Mouse (Mus musculus) hindbrain, embryonic 14.5 days (tissue): ENCODE results near the gene Nrgn. TPM values are rescaled to one million over a fixed set of nuclear protein-coding genes. Genes with fewer than 3 reads are reported as not detected.
A peak's percentile ranks its signal among the peaks of the same experiment; 100 is the strongest.

Experiments used
- ATAC-seq: fragments of 200-750 bp; cut with Nextera tagmentation; 2 replicates; pipeline ENCODE4 v1.8.0; 2017; ENCODE audit warnings: moderate number of reproducible peaks, mild to moderate bottlenecking, moderate TSS enrichment, moderate library complexity; ENCODE audit not compliant: low FRiP score
- DNase-seq: peaks from one replicate; pipeline ENCODE4 v3.0.0-alpha.2; 2015; ENCODE audit warnings: low spot score
- H3K27ac ChIP-seq: fragments of 300-500 bp; sonication (generic); 2 replicates; pipeline ENCODE4 v1.5.1; 2014; ENCODE audit warnings: mild to moderate bottlenecking, moderate library complexity
- H3K27me3 ChIP-seq: fragments of 300-500 bp; sonication (generic); 2 replicates; pipeline ENCODE4 v1.6.1; 2014; ENCODE audit warnings: mild to moderate bottlenecking, low read length, mixed read lengths; ENCODE audit not compliant: control insufficient read depth, insufficient read depth
- H3K36me3 ChIP-seq: fragments of 300-500 bp; sonication (generic); replicated peaks from 2 replicates; pipeline ENCODE4 v1.6.1; 2014; ENCODE audit not compliant: control insufficient read depth, insufficient read depth
- H3K4me1 ChIP-seq: fragments of 300-500 bp; sonication (generic); replicated peaks from 2 replicates; pipeline ENCODE4 v1.6.1; 2014; ENCODE audit warnings: antibody characterized with exemption, low read length, mixed read lengths; ENCODE audit not compliant: control insufficient read depth, insufficient read depth
- H3K4me2 ChIP-seq: fragments of 300-500 bp; sonication (generic); replicated peaks from 2 replicates; pipeline ENCODE4 v1.6.1; 2014; ENCODE audit warnings: mild to moderate bottlenecking, moderate library complexity
- H3K4me3 ChIP-seq: fragments of 300-500 bp; sonication (generic); replicated peaks from 2 replicates; pipeline ENCODE4 v1.5.1; 2014; ENCODE audit warnings: mild to moderate bottlenecking, low read length
- H3K9ac ChIP-seq: fragments of 300-500 bp; sonication (generic); 2 replicates; pipeline ENCODE4 v1.6.1; 2014
- H3K9me3 ChIP-seq: fragments of 300-500 bp; sonication (generic); 2 replicates; pipeline ENCODE4 v1.6.1; 2016; ENCODE audit warnings: low read length; ENCODE audit not compliant: control insufficient read depth
- WGBS: fragments of 180-500 bp; shearing (Covaris S2); extraction: QIAGEN DNeasy Blood & Tissue Kit; methylation state at CpG from one replicate; pipeline ENCODE4 v1.1.7; 2014; 5-methylcytosine and 5-hydroxymethylcytosine counted together
- polyA plus RNA-seq: library from polyadenylated mRNA; unstranded; fragments of >200 nt; fragmentation: Nextera tagmentation; extraction: Ambion mirVana; gene quantifications from 2 replicates; pipeline ENCODE4 v1.2.1, GENCODE M21; 2014

Nrgn gene
- polyA plus RNA-seq, 1 experiment from 2014 or later, result 3.4 TPM

- no peak for ATAC-seq
Measured at GRCm38 (mm10) chr9:37560617-37561016, 7.9 kb upstream of the Nrgn start.

GRCm38 (mm10) chr9:37556366-37556765 lies 3.7 kb upstream of the Nrgn start:
- Histone ChIP-seq H3K27me3 (peaks cover 28% of the 10 kb centered on the region), H3K9me3 (no peaks in the 10 kb centered on the region), H3K36me3 (no peaks in the 10 kb centered on the region), H3K4me3 (no peak overlapping the region), H3K27ac (no peak overlapping the region), H3K4me2 (no peak overlapping the region), H3K9ac (no peak overlapping the region), H3K4me1 (0 out of 2 replicates have a peak, but pooled peaks cover 5% of the 10 kb centered on the region)
- ATAC-seq, result no peak
- no peak for DNase-seq
- 84% methylated on average over 3 of the region's 3 CpGs for WGBS

More at GRCm38 (mm10) chr9:37560617-37561016, 7.9 kb upstream of the Nrgn start:
- H3K4me3 ChIP-seq, result no peak overlapping the region
- no peak overlapping the region for H3K4me2 ChIP-seq
- H3K27ac ChIP-seq, result no peak overlapping the region
- no peaks in the 10 kb centered on the region for H3K4me1 ChIP-seq
- 82% methylated on average over 2 of the region's 2 CpGs for WGBS
- H3K9me3 ChIP-seq, result no peaks in the 10 kb centered on the region
- H3K9ac ChIP-seq, result no peak overlapping the region
- no peaks in the 10 kb centered on the region for H3K36me3 ChIP-seq
- H3K27me3 ChIP-seq, result no peaks in the 10 kb centered on the region
- no peak for DNase-seq

- Histone ChIP-seq H3K4me3 (no peak within 1 kb of the TSS), H3K9ac (no peak within 1 kb of the TSS), H3K4me2 (no peak within 1 kb of the TSS), H3K27ac (no peak within 1 kb of the TSS), H3K4me1 (0 out of 2 replicates have a peak, but pooled peaks cover 5% of the 10 kb centered on the region), H3K9me3 (no peaks in the 10 kb centered on the region), H3K36me3 (no peaks in the 10 kb centered on the region), H3K27me3 (peaks cover 41% of the 10 kb centered on the region)
- ATAC-seq (no peak), DNase-seq (no peak)
- WGBS, result 28% methylated on average over 7 of the region's 7 CpGs
Measured at GRCm38 (mm10) chr9:37554838-37555748, 2.4 kb upstream of the Nrgn start, which contains the start of gene Siae. Siae (plus strand) TSS chr9:37555698.

GRCm38 (mm10) chr9:37554279-37554678 lies 1.6 kb upstream of the Nrgn start:
- no peak overlapping the region for H3K9ac ChIP-seq
- ATAC-seq (no peak), DNase-seq (no peak)
- H3K4me2 ChIP-seq, result no peak overlapping the region
- 0 out of 2 replicates have a peak, but pooled peaks cover 5% of the 10 kb centered on the region for H3K4me1 ChIP-seq
- H3K36me3 ChIP-seq, result no peaks in the 10 kb centered on the region
- H3K27me3 ChIP-seq, result peaks cover 49% of the 10 kb centered on the region
- H3K9me3 ChIP-seq, result no peaks in the 10 kb centered on the region
- WGBS, result 87% methylated on average over 1 of the region's 1 CpGs
- H3K4me3 ChIP-seq, result no peak overlapping the region
- H3K27ac ChIP-seq, result no peak overlapping the region

- WGBS, result 3% methylated on average over 23 of the region's 23 CpGs
- Histone ChIP-seq H3K36me3 (no peaks in the 10 kb centered on the region), H3K27ac (no peak overlapping the region), H3K9me3 (no peaks in the 10 kb centered on the region), H3K4me3 (peak overlapping the region; percentile 40), H3K4me2 (peak overlapping the region; percentile 96), H3K9ac (peak overlapping the region; percentile 48), H3K27me3 (peaks cover 67% of the 10 kb centered on the region), H3K4me1 (0 out of 2 replicates have a peak, but pooled peaks cover 5% of the 10 kb centered on the region)
- DNase-seq (no peak), ATAC-seq (no peak)
Measured at GRCm38 (mm10) chr9:37551751-37552531, 763 bp downstream of the Nrgn start.

- 0 out of 2 replicates have a peak, but pooled peaks cover 5% of the 10 kb centered on the region for H3K4me1 ChIP-seq
- DNase-seq, result no peak
- no peak overlapping the region for H3K4me2 ChIP-seq
- H3K9ac ChIP-seq, result no peak overlapping the region
- no peaks in the 10 kb centered on the region for H3K9me3 ChIP-seq
- no peaks in the 10 kb centered on the region for H3K36me3 ChIP-seq
- H3K27ac ChIP-seq, result no peak overlapping the region
- no peak overlapping the region for H3K4me3 ChIP-seq
- ATAC-seq, result no peak
- WGBS, result 56% methylated on average over 1 of the region's 1 CpGs
- H3K27me3 ChIP-seq, result peaks cover 82% of the 10 kb centered on the region
Measured at GRCm38 (mm10) chr9:37550435-37550834, 2.3 kb downstream of the Nrgn start.

- Histone ChIP-seq H3K9ac (no peak overlapping the region), H3K4me3 (no peak overlapping the region), H3K4me2 (no peak overlapping the region), H3K27ac (no peak overlapping the region), H3K27me3 (peaks cover 86% of the 10 kb centered on the region), H3K36me3 (no peaks in the 10 kb centered on the region), H3K4me1 (peaks cover 13% of the 10 kb centered on the region), H3K9me3 (no peaks in the 10 kb centered on the region)
- ATAC-seq, result no peak
- DNase-seq, result no peak
- WGBS, result 75% methylated on average over 1 of the region's 1 CpGs
Measured at GRCm38 (mm10) chr9:37546889-37547288, 5.8 kb downstream of the Nrgn start.

GRCm38 (mm10) chr9:37545847-37546452 lies 6.8 kb downstream of the Nrgn start:
- Histone ChIP-seq H3K4me1 (peaks cover 13% of the 10 kb centered on the region), H3K27me3 (peaks cover 77% of the 10 kb centered on the region), H3K4me3 (no peak overlapping the region), H3K9ac (no peak overlapping the region), H3K36me3 (no peaks in the 10 kb centered on the region), H3K9me3 (no peaks in the 10 kb centered on the region), H3K27ac (no peak overlapping the region), H3K4me2 (peak overlapping the region; percentile 54)
- ATAC-seq (0 out of 2 replicates have a peak, but pooled peaks have one; percentile 1), DNase-seq (no peak)
- 14% methylated on average over 27 of the region's 27 CpGs for WGBS
